Mouse (Mus musculus) forebrain, embryonic 12.5 days (tissue): ENCODE measurements around the gene Clpx. TPM values are rescaled to one million over a fixed set of nuclear protein-coding genes. Genes with fewer than 3 reads are reported as not detected.

Source experiments
- ATAC-seq: fragments of 200-750 bp; cut with Nextera tagmentation; 2 replicates; pipeline ENCODE4 v1.8.0; 2017; ENCODE audit warnings: moderate TSS enrichment; ENCODE audit not compliant: low FRiP score
- H3K27ac ChIP-seq: fragments of 300-500 bp; sonication (generic); 2 replicates; pipeline ENCODE4 v1.5.1; 2016; ENCODE audit warnings: mild to moderate bottlenecking
- H3K27me3 ChIP-seq: fragments of 300-500 bp; sonication (generic); 2 replicates; pipeline ENCODE4 v1.6.1; 2016; ENCODE audit warnings: mild to moderate bottlenecking
- H3K36me3 ChIP-seq: fragments of 300-500 bp; sonication (generic); replicated peaks from 2 replicates; pipeline ENCODE4 v1.6.1; 2016; ENCODE audit warnings: mild to moderate bottlenecking
- H3K4me1 ChIP-seq: fragments of 300-500 bp; sonication (generic); 2 replicates; pipeline ENCODE4 v1.6.1; 2016
- H3K4me2 ChIP-seq: fragments of 300-500 bp; sonication (generic); 2 replicates; pipeline ENCODE4 v1.6.1; 2016; ENCODE audit warnings: mild to moderate bottlenecking, moderate library complexity
- H3K4me3 ChIP-seq: fragments of 300-500 bp; sonication (generic); replicated peaks from 2 replicates; pipeline ENCODE4 v1.5.1; 2016; ENCODE audit warnings: mild to moderate bottlenecking
- H3K9ac ChIP-seq: fragments of 300-500 bp; sonication (generic); 2 replicates; pipeline ENCODE4 v1.6.1; 2016; ENCODE audit warnings: mild to moderate bottlenecking
- H3K9me3 ChIP-seq: fragments of 300-500 bp; sonication (generic); 2 replicates; pipeline ENCODE4 v1.6.1; 2016
- WGBS: fragments of 180-500 bp; shearing (Covaris S2); methylation state at CpG from one replicate; pipeline ENCODE4 v1.1.7; 2016; 5-methylcytosine and 5-hydroxymethylcytosine counted together
- polyA plus RNA-seq: library from polyadenylated mRNA; unstranded; fragments of >200 nt; fragmentation: Nextera tagmentation; extraction: Ambion mirVana; gene quantifications from 2 replicates; pipeline ENCODE4 v1.2.1, GENCODE M21; 2016

Gene Clpx
- polyA plus RNA-seq, 1 experiment from 2014 or later = 52.8 TPM

DNA sequence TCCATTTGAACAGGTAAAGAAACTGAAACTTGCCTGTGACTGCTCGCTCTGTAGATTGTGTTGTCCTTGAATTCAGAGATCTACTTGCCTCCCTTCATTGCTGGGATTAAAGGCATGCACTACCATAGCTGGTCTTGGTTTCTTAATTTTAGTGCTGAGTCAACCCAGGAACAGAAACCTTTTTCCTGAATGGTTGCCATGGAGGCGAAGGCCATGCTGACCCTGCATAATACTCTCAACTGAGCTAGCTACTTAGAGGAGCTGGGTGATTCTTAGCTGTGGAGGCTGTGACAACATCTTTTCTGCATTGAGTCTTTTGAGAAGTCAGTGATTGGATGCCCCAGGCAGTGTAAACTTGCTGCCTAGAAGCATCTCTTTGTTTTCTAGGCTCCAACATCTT is 62.9 kb downstream of the Clpx start:
- Histone ChIP-seq H3K9ac (no peak overlapping the region), H3K27me3 (no peaks in the 10 kb centered on the region), H3K4me3 (no peak overlapping the region), H3K9me3 (no peaks in the 10 kb centered on the region), H3K4me2 (no peak overlapping the region), H3K27ac (no peak overlapping the region), H3K36me3 (peaks cover 65% of the 10 kb centered on the region), H3K4me1 (no peaks in the 10 kb centered on the region)
- ATAC-seq = no peak
- 92% methylated on average over 2 of the region's 2 CpGs for WGBS

DNA sequence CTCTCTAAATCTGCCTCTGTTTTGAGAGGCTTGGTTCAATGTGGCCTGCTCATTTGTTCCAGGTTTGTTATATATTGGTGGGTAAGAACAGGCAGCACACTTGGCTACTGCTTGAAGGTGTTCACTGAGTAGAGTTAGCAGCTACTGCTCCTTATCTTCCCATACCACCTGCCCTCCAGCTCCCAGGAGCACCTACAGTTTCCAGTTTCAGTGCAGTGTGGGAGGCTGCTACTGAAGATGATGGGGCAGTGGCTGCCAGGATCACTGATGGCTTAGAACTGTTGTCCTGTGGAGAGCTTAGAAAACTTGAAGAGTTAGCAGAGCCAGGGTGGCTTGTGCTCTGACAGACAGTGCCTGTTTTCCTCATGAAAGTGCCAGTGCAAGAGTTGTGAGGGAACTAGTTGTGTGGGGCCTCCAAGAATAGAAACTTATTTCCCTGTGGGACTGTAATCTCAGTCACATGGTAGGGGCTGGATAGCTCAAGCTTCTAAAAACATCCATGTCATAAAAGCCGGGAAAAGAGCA is 65.0 kb downstream of the Clpx start:
- no peaks in the 10 kb centered on the region for H3K9me3 ChIP-seq
- 93% methylated on average over 1 of the region's 1 CpGs for WGBS
- no peak overlapping the region for H3K9ac ChIP-seq
- H3K4me3 ChIP-seq = no peak overlapping the region
- H3K4me2 ChIP-seq = no peak overlapping the region
- no peaks in the 10 kb centered on the region for H3K27me3 ChIP-seq
- no peak overlapping the region for H3K27ac ChIP-seq
- H3K4me1 ChIP-seq = no peaks in the 10 kb centered on the region
- H3K36me3 ChIP-seq = peaks cover 74% of the 10 kb centered on the region
- ATAC-seq = no peak

DNA sequence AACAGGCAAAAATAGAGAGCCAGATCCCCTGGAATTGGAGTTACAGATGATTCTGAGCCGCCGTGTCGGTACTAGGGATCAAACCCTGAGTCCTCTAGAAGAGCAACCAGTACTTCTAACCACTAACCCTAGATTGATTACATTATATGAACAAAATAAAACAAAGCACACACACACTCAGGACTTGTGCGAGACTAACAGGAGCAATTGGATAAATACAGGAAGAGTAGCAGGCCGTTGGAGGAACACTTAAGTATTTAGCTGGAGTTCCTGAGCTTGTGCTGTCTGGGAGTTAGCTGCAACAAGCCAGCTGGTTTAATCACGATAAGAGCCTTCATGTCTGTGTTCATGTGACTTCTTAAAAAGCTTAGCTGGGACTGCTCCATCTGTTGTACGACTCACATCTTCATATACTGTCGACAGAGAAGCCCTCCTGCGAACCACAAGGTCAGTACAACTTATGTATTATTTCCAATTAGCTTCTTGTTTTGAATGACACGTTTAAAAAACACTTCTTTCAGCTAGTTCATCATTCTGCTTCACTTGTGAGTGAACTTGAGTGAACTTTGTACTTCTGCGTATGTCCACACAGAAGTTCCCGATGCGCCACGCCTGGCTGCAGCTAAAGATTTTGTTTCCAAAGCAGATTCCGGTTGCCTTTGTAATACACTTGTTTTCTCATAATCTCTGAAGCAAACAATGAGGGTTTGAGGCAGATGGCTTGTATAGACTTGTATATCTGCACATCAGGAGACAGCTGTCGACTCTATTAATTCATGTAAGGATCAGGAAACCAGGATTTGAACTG is 66.8 kb downstream of the Clpx start, which contains the start of gene Ubap1l:
TSS of gene Ubap1l (plus strand) at position 401 of the 808 bp plus-strand sequence.
- Histone ChIP-seq H3K9me3 (no peaks in the 10 kb centered on the region), H3K36me3 (peaks cover 61% of the 10 kb centered on the region), H3K27me3 (no peaks in the 10 kb centered on the region), H3K9ac (no peak within 1 kb of the TSS), H3K4me1 (no peaks in the 10 kb centered on the region), H3K27ac (no peak within 1 kb of the TSS), H3K4me2 (no peak within 1 kb of the TSS), H3K4me3 (no peak within 1 kb of the TSS)
- ATAC-seq = no peak
- 89% methylated on average over 16 of the region's 16 CpGs for WGBS

DNA sequence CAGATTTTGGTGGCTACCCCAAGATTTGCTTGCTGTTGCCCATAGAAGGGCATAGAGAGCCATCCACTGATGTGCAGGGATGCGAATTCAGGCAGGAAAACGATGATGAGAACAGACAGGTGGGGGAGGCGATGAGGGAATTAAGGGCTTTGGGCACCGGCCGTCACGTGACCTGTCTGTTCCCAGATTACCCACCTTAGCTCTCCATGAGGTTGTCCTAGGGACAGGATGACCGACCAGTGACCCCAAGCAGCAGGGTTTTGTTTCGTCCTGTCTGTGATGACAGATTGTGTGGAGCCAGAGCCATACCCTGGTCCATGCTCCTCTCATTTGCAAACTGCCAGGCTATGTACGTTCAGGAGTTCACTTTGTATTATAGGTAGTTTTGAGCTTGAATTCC is 69.6 kb downstream of the Clpx start:
- Histone ChIP-seq H3K36me3 (peaks cover 35% of the 10 kb centered on the region), H3K4me2 (no peak overlapping the region), H3K4me3 (no peak overlapping the region), H3K9ac (no peak overlapping the region), H3K27ac (no peak overlapping the region), H3K27me3 (no peaks in the 10 kb centered on the region), H3K9me3 (no peaks in the 10 kb centered on the region), H3K4me1 (peaks cover 5% of the 10 kb centered on the region)
- 75% methylated on average over 9 of the region's 9 CpGs for WGBS
- no peak for ATAC-seq

DNA sequence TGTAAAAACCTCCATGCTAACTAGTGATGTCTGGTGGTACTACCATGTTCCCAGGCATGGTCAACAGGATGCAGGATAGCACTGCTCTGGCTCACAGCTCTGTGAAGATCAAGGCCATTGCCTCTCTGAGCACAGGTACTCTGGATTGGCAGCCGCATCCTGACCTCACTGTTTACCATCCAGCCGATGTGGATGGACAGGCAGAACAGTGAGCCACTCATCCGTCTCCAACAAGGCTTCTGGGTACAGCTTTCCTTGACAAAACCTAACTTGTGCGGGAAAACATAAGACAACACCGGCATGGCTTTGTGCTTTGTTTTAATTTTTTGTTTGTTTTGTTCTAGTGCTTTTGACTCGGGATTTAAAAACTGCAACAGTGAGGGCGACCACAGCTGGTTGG is 71.7 kb downstream of the Clpx start:
- no peak overlapping the region for H3K4me2 ChIP-seq
- no peaks in the 10 kb centered on the region for H3K9me3 ChIP-seq
- H3K36me3 ChIP-seq = peaks cover 21% of the 10 kb centered on the region
- no peak overlapping the region for H3K9ac ChIP-seq
- H3K27ac ChIP-seq = no peak overlapping the region
- H3K4me3 ChIP-seq = no peak overlapping the region
- no peaks in the 10 kb centered on the region for H3K27me3 ChIP-seq
- 92% methylated on average over 7 of the region's 7 CpGs for whole genome bisulfite sequencing
- no peak for ATAC-seq
- peaks cover 5% of the 10 kb centered on the region for H3K4me1 ChIP-seq

DNA sequence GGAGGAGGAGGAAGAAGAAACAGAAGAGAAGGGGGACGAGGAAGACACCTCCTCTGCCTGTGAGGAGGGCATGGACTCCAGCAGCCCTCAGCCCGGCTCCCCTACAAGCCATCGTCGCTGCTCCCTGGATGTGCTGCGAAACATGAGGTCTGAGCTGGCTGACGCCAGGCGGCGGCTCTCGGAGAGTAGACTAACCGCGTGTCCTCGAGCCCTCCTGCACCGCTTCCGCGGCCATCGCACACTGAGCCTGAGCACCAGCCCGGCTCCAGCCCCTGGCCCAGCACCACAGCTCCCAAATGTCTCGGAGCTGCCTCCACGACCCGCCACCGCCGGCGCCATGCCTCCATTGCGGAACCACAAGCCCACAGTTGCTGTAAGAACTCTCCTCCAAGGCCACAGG is 77.7 kb downstream of the Clpx start:
- Histone ChIP-seq H3K36me3 (peaks cover 9% of the 10 kb centered on the region), H3K27me3 (no peaks in the 10 kb centered on the region), H3K4me1 (peaks cover 5% of the 10 kb centered on the region), H3K9me3 (no peaks in the 10 kb centered on the region), H3K27ac (no peak overlapping the region), H3K9ac (no peak overlapping the region), H3K4me2 (no peak overlapping the region), H3K4me3 (no peak overlapping the region)
- no peak for ATAC-seq
- 86% methylated on average over 24 of the region's 24 CpGs for WGBS

DNA sequence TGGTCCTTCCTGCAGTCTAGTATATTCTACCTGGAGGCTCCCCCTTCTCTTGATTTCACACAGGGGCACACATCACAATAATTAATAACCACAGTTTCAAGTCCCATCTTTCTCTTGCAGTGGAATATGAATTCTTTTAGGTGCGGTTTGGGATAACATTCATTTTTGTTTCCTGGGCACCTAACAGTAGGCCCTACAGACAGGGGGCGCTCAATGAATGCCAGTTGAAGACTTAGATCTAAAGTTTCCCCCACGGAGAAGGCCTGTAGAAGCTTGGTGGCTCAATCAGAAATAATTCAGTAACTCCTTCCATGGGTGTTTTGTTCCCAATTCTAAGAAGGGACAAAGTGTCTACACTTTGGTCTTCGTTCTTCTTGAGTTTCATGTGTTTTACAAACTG is 78.4 kb downstream of the Clpx start:
- 72% methylated on average over 4 of the region's 4 CpGs for WGBS
- Histone ChIP-seq H3K27ac (no peak overlapping the region), H3K9me3 (no peaks in the 10 kb centered on the region), H3K27me3 (no peaks in the 10 kb centered on the region), H3K4me1 (no peaks in the 10 kb centered on the region), H3K4me2 (no peak overlapping the region), H3K9ac (no peak overlapping the region), H3K4me3 (no peak overlapping the region), H3K36me3 (peaks cover 9% of the 10 kb centered on the region)
- no peak for ATAC-seq

DNA sequence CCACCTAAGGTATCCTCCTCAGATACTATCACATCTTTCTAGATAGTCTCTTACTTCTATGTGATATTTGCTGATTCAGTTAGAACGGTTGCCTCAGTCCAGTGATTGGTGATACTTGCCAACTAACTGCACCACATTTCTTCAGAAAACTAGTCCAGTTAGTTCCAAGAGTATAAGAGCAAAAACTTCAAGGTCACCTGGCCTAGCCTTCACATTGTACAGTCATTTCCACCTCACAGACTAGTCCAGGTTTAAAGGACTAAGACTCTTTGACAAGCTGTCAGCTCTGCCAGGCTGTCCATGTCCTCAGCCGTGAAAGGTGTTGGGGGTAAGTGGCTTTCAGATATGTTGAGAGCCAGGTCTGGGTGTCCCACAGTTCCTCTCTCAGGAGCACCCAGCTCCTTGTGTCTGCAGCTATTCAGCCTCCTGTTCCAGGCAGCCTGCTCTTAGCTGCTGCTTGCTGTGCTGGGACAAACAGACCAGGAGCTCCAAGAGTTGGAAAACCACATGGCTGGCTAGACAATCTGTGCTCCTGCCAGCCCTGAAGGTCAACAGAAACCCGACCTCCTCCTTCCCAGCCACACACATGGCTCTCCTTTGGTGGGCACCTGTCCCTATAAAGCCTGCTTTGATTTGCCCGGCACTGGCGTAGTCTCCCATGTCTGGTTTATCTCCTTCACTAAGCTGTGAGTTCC is 80.6 kb downstream of the Clpx start:
- Histone ChIP-seq H3K4me3 (no peak overlapping the region), H3K27ac (no peak overlapping the region), H3K9me3 (no peaks in the 10 kb centered on the region), H3K4me2 (no peak overlapping the region), H3K27me3 (no peaks in the 10 kb centered on the region), H3K36me3 (peaks cover 13% of the 10 kb centered on the region), H3K4me1 (no peaks in the 10 kb centered on the region), H3K9ac (no peak overlapping the region)
- ATAC-seq = no peak
- 89% methylated on average over 5 of the region's 5 CpGs for WGBS

DNA sequence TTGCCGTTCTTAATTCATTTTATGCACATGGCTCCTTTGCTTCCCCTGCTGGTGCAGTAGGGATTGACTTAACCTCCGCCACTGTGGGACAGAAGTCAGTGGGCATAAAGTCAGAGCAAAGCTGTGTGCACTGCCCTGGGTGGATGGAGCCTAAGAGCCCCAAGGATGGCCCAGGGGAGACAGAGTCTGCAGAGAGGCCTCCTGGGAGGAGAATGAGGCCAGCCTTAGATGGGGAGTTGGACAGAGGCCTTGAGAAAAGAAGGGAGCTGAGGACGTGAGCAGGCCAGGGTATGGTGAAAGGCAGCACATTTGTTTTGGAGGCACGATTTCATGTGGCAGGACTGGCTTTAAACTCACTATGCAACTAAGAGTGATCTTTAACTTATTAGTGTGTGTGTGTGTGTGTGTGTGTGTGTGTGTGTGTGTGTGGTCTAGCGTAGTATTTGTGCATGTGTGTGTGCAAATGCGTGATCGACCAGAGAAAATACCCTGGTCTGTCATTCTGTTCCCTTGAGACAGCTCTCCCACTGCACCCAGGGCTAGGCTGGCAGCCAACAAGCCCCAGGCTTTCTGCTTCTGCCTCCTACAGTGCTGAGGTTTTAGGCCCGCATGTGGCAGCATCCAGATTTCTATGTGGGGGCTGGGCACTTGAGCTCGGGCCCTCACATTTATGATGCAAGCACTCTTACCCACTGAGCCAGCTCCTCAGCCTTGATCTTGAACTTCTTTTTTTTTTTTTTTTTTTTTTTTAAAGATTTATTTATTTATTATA is 81.3 kb downstream of the Clpx start:
- Histone ChIP-seq H3K4me1 (no peaks in the 10 kb centered on the region), H3K4me3 (no peak overlapping the region), H3K9ac (no peak overlapping the region), H3K27me3 (no peaks in the 10 kb centered on the region), H3K27ac (no peak overlapping the region), H3K9me3 (no peaks in the 10 kb centered on the region), H3K36me3 (peaks cover 13% of the 10 kb centered on the region), H3K4me2 (no peak overlapping the region)
- 87% methylated on average over 9 of the region's 9 CpGs for WGBS
- ATAC-seq = no peak

Other genes with a start within 250 kb of the Clpx start
- 14.1 and 14.4 TPM in 2 replicates for gene Igdcc4, start 192.8 kb upstream of the Clpx start, polyA plus RNA-seq
- 40.0 and 40.8 TPM in 2 replicates for gene Igdcc3, start 153.1 kb upstream of the Clpx start, polyA plus RNA-seq
- gene Parp16, start 98.9 kb upstream of the Clpx start, polyA plus RNA-seq = 5.7 and 5.9 TPM in 2 replicates
- gene Cilp, start 29.1 kb upstream of the Clpx start, polyA plus RNA-seq = 0.65 and 0.68 TPM in 2 replicates
- 11.9 and 12.1 TPM in 2 replicates for gene Pdcd7, start 51.8 kb downstream of the Clpx start, polyA plus RNA-seq
- gene Ubap1l, start 66.8 kb downstream of the Clpx start, polyA plus RNA-seq = 0.27 and 0.73 TPM in 2 replicates
- gene Kbtbd13, start 97.4 kb downstream of the Clpx start, polyA plus RNA-seq = 0.72 and 0.74 TPM in 2 replicates
- gene Rasl12, start 104.2 kb downstream of the Clpx start, polyA plus RNA-seq = 6.4 and 7.2 TPM in 2 replicates
- gene Slc51b, start 128.7 kb downstream of the Clpx start, polyA plus RNA-seq = not detected in 2 replicates
- 22.0 and 22.2 TPM in 2 replicates for gene Mtfmt, start 141.5 kb downstream of the Clpx start, polyA plus RNA-seq
- 116 and 118 TPM in 2 replicates for gene Spg21, start 166.7 kb downstream of the Clpx start, polyA plus RNA-seq
- 0.18 and 0.28 TPM in 2 replicates for gene Ankdd1a, start 225.9 kb downstream of the Clpx start, polyA plus RNA-seq